Mouse (Mus musculus): Measurements from ENCODE around the gene Ica1l. TPM values are rescaled to one million over a fixed set of nuclear protein-coding genes. Genes with fewer than 3 reads are reported as not detected.
"Not testable (repeated sequence)": the region's sequence is repeated elsewhere in the genome, so short reads cannot be mapped to it uniquely, and the experiment has no call there.

Ica1l gene
- total and polyA plus RNA-seq, 2 experiments = not detected

DNA sequence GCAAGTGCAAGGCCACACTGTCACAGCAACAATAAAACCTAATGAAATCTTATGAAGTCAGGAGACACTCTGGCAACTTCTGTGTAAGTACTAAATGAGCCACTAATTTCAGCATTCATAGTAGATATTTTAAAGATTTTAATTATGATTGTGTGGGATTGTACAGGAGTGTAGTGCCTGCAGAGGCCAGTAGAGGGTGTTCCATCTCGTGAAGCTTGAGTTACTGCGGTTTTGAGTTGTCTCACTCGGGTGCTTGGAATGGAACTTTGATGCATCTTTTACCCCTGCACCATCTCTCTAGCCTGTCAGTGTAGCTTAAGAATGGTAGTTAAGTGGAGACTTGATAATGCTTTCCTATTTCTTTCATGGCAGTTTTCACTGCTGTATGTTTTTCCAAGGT, 11.7 kb upstream of the Ica1l start:
- no peak overlapping the region for H3K4me3 ChIP-seq (ENCODE audit: insufficient read depth, low read depth, low read length)
- WGBS = 44% methylated on average over 3 of the region's 3 CpGs
- H3K4me1 ChIP-seq (ENCODE audit: control insufficient read depth, insufficient read depth, low read length) = no peaks in the 10 kb centered on the region
- no peak overlapping the region for H3K27ac ChIP-seq (replicated peaks; ENCODE audit: insufficient read depth, low read depth, low read length)
- DNase-seq (ENCODE audit: extremely low read depth, low read depth, low spot score) = no peak
- H3K27me3 ChIP-seq (ENCODE audit: control insufficient read depth, insufficient read depth, low read length) = no peaks in the 10 kb centered on the region
- no peaks in the 10 kb centered on the region for H3K79me2 ChIP-seq (ENCODE audit: control insufficient read depth, insufficient read depth, low read length)
- no peak for TF ChIP-seq POLR2A (IDR thresholded peaks at IDR 0.05; ENCODE audit: extremely low read depth, insufficient read depth, low read length)
- TF ChIP-seq CTCF (IDR thresholded peaks at IDR 0.05; ENCODE audit: low read depth, low read length) = peak; percentile 37; the same call in 1 of the 2 replicates
- no peaks in the 10 kb centered on the region for H3K36me3 ChIP-seq (ENCODE audit: control insufficient read depth, insufficient read depth, low read length)
- H3K9ac ChIP-seq (ENCODE audit: low read depth, low read length) = no peak overlapping the region

DNA sequence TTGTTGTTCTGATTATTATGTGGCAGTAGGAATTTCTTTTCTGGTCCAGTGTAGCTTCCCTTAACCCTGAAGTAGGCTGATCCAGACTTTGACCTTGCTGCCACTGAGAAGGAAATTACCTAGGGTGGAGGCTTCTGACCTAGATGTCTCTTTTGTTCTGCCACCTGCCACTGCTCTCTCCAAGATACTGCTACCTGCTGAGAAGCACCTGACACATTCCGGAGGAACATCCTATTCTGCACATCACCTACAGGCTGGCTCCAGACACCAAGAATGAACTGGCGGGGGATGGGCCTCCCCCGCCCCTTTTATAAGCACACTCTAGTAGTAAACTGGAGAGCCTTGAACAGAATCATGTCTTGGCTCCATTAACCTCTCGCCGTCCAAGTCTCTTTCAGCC, 4.5 kb upstream of the Ica1l start:
- H3K79me2 ChIP-seq (ENCODE audit: control insufficient read depth, insufficient read depth, low read length); H3K27ac ChIP-seq (replicated peaks; ENCODE audit: insufficient read depth, low read depth, low read length); H3K4me3 ChIP-seq (ENCODE audit: insufficient read depth, low read depth, low read length); H3K36me3 ChIP-seq (ENCODE audit: control insufficient read depth, insufficient read depth, low read length); H3K9ac ChIP-seq (ENCODE audit: low read depth, low read length); H3K4me1 ChIP-seq (ENCODE audit: control insufficient read depth, insufficient read depth, low read length); DNase-seq (ENCODE audit: extremely low read depth, low read depth, low spot score): not testable (repeated sequence)
- WGBS = 93% methylated on average over 5 of the region's 5 CpGs
- H3K27me3 ChIP-seq (ENCODE audit: control insufficient read depth, insufficient read depth, low read length) = peaks cover 12% of the 10 kb centered on the region

DNA sequence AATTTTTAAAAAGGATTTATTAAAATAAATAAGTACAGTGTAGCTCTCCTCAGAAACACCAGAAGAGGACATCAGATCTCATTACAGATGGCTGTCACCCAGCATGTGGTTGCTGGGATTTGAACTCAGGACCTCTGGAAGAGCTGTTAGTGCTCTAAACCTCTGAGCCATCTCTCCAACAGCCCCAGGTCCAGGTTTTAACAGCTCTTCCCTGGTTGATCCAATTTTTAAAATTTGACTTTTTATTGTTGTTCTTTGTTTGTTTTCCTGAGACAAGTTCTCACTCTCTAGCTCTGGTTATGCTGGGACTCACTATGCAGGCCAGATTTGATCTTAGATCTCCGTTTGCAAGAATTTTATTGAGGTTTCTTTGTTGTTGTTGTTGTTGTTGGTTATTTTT, 1.6 kb upstream of the Ica1l start:
- 100% methylated on average over 1 of the region's 1 CpGs for WGBS
- no peaks in the 10 kb centered on the region for H3K79me2 ChIP-seq (ENCODE audit: control insufficient read depth, insufficient read depth, low read length)

DNA sequence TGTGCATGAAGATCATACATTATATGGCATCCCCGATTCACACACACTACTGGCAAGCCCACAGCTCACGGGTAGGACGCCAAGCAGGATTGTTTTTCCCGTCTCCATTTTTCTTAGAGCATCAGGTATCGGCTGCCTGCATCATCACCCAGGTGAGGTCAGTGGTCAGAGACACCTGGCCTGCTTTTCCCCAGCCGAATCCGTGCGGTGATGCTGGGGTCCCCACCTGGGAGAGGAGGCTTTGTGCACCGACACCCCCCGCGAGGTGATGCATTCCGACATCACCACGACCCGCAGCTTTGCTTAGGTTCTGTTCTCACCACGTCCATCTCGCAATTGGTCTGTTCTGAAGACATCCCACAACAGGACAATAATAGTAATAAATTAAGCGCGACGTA, 587 bp downstream of the Ica1l start:
- Histone ChIP-seq H3K27me3 (ENCODE audit: control insufficient read depth, insufficient read depth, low read length) (peaks cover 14% of the 10 kb centered on the region), H3K9ac (ENCODE audit: low read depth, low read length) (no peak overlapping the region), H3K27ac (replicated peaks; ENCODE audit: insufficient read depth, low read depth, low read length) (no peak overlapping the region), H3K4me3 (ENCODE audit: insufficient read depth, low read depth, low read length) (peak overlapping the region; percentile 40; the same call in 1 of the 2 replicates), H3K36me3 (ENCODE audit: control insufficient read depth, insufficient read depth, low read length) (no peaks in the 10 kb centered on the region), H3K4me1 (ENCODE audit: control insufficient read depth, insufficient read depth, low read length) (no peaks in the 10 kb centered on the region; the same call in 1 of the 2 replicates), H3K79me2 (ENCODE audit: control insufficient read depth, insufficient read depth, low read length) (no peaks in the 10 kb centered on the region)
- WGBS = 7% methylated on average over 19 of the region's 19 CpGs
- TF ChIP-seq POLR2A (IDR thresholded peaks at IDR 0.05; ENCODE audit: extremely low read depth, insufficient read depth, low read length) = no peak
- TF ChIP-seq CTCF (IDR thresholded peaks at IDR 0.05; ENCODE audit: low read depth, low read length) = no peak
- no peak for DNase-seq (ENCODE audit: extremely low read depth, low read depth, low spot score)

More for the DNA sequence above, 1.6 kb upstream of the Ica1l start:
- Histone ChIP-seq H3K27me3 (ENCODE audit: control insufficient read depth, insufficient read depth, low read length) (peaks cover 14% of the 10 kb centered on the region), H3K36me3 (ENCODE audit: control insufficient read depth, insufficient read depth, low read length) (no peaks in the 10 kb centered on the region), H3K4me1 (ENCODE audit: control insufficient read depth, insufficient read depth, low read length) (no peaks in the 10 kb centered on the region; the same call in 1 of the 2 replicates), H3K4me3 (ENCODE audit: insufficient read depth, low read depth, low read length) (no peak overlapping the region), H3K27ac (replicated peaks; ENCODE audit: insufficient read depth, low read depth, low read length) (no peak overlapping the region), H3K9ac (ENCODE audit: low read depth, low read length) (no peak overlapping the region)
- DNase-seq (ENCODE audit: extremely low read depth, low read depth, low spot score) = no peak
- TF ChIP-seq POLR2A (IDR thresholded peaks at IDR 0.05; ENCODE audit: extremely low read depth, insufficient read depth, low read length) (no peak), CTCF (IDR thresholded peaks at IDR 0.05; ENCODE audit: low read depth, low read length) (no peak)

DNA sequence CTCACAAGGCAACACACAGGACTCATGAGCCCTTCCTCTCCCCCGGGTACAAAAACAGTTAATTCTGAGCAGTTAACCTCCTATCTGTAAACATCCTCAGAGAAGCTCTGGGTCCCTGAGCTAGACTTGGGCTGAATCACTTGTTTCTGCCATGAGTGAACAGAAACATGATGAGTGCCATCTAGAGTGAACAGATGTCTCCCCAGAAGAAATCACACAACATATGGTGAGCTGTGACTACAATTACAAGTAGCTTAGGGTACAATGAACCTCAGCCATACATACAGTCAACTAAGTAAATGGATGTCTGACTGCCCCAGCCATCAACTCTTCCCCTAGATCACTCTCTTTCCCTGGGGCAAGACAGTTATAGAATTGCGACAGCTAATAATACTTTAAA, 7.9 kb downstream of the Ica1l start:
- Histone ChIP-seq H3K9ac (ENCODE audit: low read depth, low read length) (no peak overlapping the region), H3K27ac (replicated peaks; ENCODE audit: insufficient read depth, low read depth, low read length) (no peak overlapping the region), H3K4me1 (ENCODE audit: control insufficient read depth, insufficient read depth, low read length) (no peaks in the 10 kb centered on the region), H3K4me3 (ENCODE audit: insufficient read depth, low read depth, low read length) (no peak overlapping the region), H3K79me2 (ENCODE audit: control insufficient read depth, insufficient read depth, low read length) (no peaks in the 10 kb centered on the region), H3K36me3 (ENCODE audit: control insufficient read depth, insufficient read depth, low read length) (no peaks in the 10 kb centered on the region), H3K27me3 (ENCODE audit: control insufficient read depth, insufficient read depth, low read length) (no peaks in the 10 kb centered on the region)
- 95% methylated on average over 2 of the region's 2 CpGs for WGBS
- TF ChIP-seq POLR2A (IDR thresholded peaks at IDR 0.05; ENCODE audit: extremely low read depth, insufficient read depth, low read length) (no peak), CTCF (IDR thresholded peaks at IDR 0.05; ENCODE audit: low read depth, low read length) (no peak)
- DNase-seq (ENCODE audit: extremely low read depth, low read depth, low spot score) = no peak

DNA sequence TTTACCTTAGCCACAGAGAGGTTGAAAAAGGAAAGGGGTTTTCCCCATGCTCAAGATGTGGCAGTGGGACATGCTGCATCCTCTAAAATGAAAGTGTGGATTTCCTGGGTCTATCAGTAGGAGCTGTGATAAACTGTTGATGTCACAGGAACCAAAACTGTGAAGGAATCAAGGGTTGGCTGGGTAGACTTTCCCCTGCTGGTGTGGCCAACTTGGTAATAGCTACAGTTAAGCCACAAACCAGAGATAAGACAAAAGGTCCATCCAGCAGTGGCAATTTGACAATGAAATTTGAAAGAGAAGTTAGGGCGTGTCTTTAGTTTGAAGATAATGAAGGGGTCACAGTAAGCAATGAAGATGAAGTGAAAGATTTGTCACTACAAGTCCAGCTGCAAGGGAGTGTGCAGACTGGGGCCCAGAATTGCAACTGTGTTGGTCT, 25.9 kb downstream of the Ica1l start:
- DNase-seq (ENCODE audit: extremely low read depth, low read depth, low spot score) = no peak
- Histone ChIP-seq H3K9ac (ENCODE audit: low read depth, low read length) (no peak overlapping the region), H3K79me2 (ENCODE audit: control insufficient read depth, insufficient read depth, low read length) (no peaks in the 10 kb centered on the region), H3K4me3 (ENCODE audit: insufficient read depth, low read depth, low read length) (no peak overlapping the region), H3K36me3 (ENCODE audit: control insufficient read depth, insufficient read depth, low read length) (no peaks in the 10 kb centered on the region), H3K27ac (replicated peaks; ENCODE audit: insufficient read depth, low read depth, low read length) (no peak overlapping the region), H3K27me3 (ENCODE audit: control insufficient read depth, insufficient read depth, low read length) (peaks cover 2% of the 10 kb centered on the region; the same call in 1 of the 2 replicates), H3K4me1 (ENCODE audit: control insufficient read depth, insufficient read depth, low read length) (no peaks in the 10 kb centered on the region)
- 91% methylated on average over 1 of the region's 1 CpGs for WGBS
- TF ChIP-seq CTCF (IDR thresholded peaks at IDR 0.05; ENCODE audit: low read depth, low read length) (no peak), POLR2A (IDR thresholded peaks at IDR 0.05; ENCODE audit: extremely low read depth, insufficient read depth, low read length) (no peak)

All from liver, adult 2 months (tissue).